Mouse (Mus musculus): Measurements from ENCODE around the gene Rnf17. TPM values are rescaled to one million over a fixed set of nuclear protein-coding genes. Genes with fewer than 3 reads are reported as not detected.

The Rnf17 gene
- 0.48 and 1.2 TPM in 2 replicates for total RNA-seq (2021)
- long read RNA-seq, experiment 1, partial matches to known transcripts = 0 of 2 reads
- long read RNA-seq, experiment 1, other reads (novel, unspliced or antisense) = 2 of 2 reads
- long read RNA-seq, experiment 2 = 0 reads

DNA sequence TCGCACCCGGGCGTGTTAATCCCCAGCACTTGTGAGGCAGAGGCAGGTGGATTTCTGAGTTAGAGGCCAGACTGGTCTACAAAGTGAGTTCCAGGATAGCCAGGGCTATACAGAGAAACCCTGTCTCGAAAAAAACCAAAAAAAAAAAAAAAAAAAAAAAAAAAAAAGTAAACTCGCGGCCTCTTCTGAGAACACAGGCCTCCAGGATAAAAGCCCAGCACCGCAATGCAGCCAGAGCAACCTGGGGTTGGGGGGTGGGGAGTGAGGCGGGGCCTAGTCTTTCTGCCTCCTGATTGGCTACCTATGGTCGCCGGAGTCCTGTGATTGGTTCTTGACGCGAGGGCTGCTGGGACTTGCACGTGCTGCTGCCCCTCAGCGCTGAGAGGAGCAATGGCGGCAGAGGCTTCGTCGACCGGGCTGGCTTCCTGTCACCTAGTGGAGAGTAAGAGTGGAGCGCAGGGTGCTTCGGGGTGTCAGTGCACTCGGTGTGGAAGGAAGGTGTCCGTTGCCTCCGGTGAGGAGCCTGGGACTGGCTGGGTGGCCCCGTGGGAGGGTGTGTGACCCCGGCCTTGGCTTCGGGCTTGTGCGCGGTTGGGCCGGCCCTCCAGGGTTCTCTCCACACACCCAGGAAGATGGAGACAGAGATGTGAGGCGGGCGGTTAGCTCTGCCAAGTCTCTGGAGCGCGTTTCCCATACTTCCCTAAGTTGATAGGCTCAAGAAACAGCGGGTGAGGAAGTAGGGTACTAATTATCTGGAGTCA is at the start of gene Rnf17:
Gene Rnf17 (plus strand): TSS at position 271 of the 761 bp plus-strand sequence.
- no peak for DNase-seq

DNA sequence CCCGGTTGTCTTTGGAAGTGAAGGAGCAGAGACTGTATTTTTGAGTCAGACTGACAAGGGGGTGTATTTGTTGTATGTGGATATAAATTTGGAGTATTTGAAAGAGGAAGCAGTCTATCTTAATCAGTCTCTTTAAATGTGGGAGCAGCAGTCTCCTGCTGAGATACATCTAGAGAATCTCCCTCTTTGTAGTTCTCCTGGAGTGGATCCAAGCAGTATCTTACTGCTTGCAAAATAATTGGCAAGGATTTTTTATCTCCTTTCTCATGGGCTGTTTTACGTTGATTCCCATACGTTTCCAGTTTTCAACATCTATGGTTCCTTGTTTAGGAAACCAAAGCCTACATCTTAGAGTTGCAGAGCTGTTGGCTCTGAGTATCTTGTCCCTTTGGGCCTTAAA is 47.6 kb upstream of the Rnf17 start:
- DNase-seq = no peak

DNA sequence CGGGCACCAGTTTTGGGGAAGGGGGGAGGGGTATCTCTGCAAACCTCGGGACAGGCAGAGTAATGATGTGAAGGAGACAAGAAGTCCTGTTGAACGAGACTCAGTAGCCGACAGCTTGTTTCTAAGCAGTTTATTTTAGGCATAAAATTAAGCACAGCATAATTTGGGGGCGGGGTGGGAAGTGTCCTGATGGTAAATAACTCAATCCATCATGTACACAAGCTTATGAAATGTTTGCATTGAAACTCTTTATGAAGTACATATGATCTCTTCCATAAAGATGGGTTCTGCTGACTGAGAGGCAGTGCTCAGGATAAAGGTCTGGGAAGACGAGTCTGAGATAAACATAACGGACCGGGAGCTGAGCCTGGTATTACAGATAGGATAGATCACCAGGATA is 47.0 kb upstream of the Rnf17 start:
- DNase-seq = no peak

GRCm38 (mm10) chr14:56356196-56356595 is 46.2 kb upstream of the Rnf17 start:
- no peak for DNase-seq

GRCm38 (mm10) chr14:56358422-56358821 is 44.0 kb upstream of the Rnf17 start:
- DNase-seq = no peak

DNA sequence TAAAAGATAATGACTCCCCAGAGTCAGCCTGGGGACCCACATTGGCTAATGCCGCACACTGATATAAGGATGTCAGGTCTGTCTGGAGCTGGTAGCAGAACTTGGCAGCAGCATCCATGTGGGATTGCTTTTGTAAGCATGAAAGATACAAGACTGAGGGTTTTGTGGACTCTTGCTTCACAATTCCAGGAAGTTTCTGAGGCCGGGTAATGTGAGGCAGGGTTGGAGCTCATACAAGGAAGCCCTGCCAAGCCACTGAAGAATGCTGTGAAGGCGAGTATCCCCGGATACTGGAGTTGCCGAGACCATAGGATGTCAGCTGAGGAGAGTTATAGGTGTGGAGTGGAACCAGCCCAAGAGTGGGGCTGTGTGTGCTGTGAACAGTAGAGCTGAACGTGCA is 43.2 kb upstream of the Rnf17 start:
- no peak for DNase-seq

GRCm38 (mm10) chr14:56364711-56365237 is 37.6 kb upstream of the Rnf17 start, which contains the start of gene Atp12a:
Gene Atp12a (plus strand): TSS chr14:56365068.
- DNase-seq = peak; percentile 19

- no peak for DNase-seq
These were observed 37.1 kb upstream of the Rnf17 start for GRCm38 (mm10) chr14:56365292-56365691.

- no peak for DNase-seq
These were observed 35.7 kb upstream of the Rnf17 start for GRCm38 (mm10) chr14:56366712-56367111.

GRCm38 (mm10) chr14:56368834-56369233 is 33.5 kb upstream of the Rnf17 start:
- DNase-seq = no peak

GRCm38 (mm10) chr14:56375731-56376130 is 26.6 kb upstream of the Rnf17 start:
- peak; percentile 87 for DNase-seq

DNA sequence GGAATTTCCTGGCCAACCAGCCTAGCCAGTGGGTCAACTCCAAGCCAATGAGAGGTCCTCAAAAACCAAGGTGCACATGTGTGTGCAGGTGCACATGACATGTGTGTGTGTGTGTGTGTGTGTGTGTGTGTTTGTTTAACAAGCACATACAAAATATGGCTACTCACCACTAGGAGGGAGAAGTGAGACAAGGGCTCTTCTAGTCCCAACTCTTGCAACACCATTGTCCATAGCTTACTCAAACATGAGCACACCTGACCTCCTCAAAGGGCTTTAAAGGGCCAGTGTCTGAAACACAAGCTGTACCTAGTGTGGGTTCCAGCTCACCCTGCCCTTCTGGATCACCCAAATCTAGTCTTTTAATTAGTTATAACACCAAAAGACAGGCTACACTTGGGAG is 24.6 kb upstream of the Rnf17 start:
- DNase-seq = no peak

DNA sequence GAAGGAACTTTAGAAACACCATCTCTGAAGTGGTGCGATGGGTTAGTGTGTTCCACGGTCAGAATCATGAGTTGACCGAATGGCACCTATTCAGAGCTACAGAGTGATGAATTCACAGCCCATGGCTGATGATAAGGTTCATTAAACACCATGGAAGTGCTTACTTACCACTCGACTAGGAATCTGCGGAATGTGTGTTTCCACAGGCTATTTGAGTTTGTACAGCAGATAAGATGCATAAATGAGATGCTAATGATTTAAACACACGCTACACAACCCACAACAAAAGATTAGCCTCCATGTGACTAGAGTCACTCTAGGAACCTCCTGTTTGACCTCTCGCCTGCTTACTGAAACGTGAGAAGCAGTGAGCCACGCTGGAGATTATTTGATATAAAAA is 23.0 kb upstream of the Rnf17 start:
- DNase-seq = no peak

- DNase-seq = no peak
These were observed 20.0 kb upstream of the Rnf17 start for GRCm38 (mm10) chr14:56382366-56382765.

DNA sequence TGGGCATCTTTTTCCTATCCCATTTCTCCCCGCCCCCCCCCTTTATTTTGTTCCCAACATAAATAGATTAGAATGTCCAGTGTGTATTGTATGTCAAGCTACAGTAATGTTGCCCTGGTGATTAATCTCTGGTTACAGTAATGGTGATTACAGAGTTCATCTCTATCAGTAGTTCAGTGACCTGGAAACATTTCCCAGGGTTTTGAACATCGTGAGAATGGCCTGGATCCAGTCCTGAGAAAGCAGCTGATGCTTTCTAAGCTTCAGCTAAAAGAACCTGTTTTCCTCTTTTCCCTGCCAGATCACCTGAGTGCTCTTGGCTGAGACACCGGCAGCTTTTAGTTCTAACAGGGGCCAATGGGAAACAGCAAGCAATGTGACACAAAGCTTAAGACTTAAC is 12.1 kb upstream of the Rnf17 start:
- DNase-seq = no peak

- DNase-seq = no peak
These were observed 8.6 kb upstream of the Rnf17 start for GRCm38 (mm10) chr14:56393704-56394312.

DNA sequence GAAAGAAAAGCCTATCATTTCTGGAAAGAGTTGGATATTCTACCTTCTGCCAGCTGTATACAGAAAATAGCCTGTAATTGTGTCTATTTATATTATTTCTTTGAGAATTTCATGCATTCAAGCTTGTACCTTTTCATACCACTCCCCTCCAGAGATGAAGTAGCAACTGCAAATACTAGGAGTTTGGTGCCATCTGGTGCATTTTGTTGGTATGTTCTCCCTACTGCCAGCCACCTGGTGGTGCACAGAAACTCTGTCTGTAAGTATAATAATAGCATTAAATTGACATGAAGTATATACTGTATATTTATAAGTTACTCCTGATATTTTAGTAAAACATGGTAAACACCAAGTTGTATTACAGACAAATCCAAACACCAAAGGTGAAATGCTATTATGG is 4.4 kb upstream of the Rnf17 start:
- peak; percentile 54 for DNase-seq

- no peak for DNase-seq
These were observed 643 bp downstream of the Rnf17 start for GRCm38 (mm10) chr14:56403072-56403375.

DNA sequence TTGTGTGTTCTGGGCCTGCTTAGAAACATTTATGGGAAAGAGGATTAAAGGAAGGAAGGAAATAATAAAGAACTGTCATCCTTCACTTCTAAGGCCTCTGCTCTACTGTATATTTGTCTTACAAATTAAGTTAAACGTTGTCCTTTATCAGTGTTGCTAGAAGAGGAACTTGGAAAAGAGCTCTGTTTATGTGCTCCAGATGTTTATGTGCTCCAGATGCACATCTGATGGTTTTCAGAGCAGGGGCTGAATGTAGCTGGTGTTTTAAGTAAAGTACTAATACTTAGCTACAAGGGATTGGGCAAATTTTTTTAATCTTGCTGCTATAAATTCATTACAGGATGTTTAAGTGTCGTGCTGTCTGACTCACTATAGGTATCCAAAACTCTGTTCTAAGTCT is 59.7 kb downstream of the Rnf17 start:
- no peak for DNase-seq

DNA sequence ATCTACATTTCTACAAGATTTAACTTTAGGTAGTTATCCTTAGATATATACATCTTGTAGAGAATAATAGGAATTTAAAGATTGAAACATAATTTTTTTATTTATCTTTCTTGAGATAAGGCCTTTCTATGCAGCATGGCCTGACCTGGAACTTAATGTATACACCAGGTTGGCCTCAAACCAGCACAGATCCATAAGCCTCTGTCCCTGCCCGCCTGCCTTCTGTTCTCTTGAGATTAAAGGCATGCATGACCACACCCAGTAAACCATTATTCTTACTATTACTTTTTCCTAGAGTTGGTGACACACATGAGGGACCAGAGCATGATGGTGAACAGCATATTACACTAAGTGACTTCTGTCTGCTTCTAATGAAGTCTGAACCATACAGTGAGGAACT is 60.3 kb downstream of the Rnf17 start:
- no peak for DNase-seq

DNA sequence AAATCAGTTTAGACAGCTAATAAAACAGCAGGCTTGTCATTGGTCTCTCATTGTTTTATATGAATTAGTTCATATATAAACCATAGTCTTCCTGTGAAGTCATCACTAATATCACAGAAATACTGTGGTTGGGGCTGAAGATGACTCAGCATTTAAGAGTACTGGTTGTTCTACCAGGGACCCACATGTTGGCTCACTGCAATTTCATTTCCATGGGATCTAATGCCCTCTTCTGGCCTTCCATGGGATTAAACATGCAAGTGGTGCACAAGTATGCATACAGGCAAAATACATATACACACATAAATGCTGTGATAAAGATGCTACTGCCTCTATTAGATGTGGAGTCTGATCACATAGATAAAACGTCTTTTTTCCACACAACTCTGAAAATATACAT is 65.8 kb downstream of the Rnf17 start:
- DNase-seq = peak; percentile 7

GRCm38 (mm10) chr14:56489806-56490205 is 87.4 kb downstream of the Rnf17 start:
- DNase-seq = no peak

DNA sequence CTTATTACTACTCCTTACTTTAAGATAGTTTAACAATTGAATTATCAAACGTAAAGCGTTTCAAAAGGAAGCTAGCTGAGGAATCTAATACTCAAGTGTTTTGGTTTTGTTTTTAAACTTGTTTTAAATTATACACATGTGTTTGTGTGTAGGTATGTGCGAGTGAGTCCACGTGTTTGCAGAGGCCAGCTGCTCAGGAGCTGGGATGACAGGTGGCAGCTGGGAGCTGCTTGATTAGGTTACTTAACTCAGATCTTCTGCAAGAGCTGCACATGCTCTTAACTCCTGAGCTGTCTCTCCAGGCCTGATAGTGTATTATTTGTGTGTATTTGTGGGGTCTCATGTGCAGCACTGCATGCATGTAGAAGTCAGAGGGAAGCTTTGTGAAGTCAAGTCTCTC is 100.0 kb downstream of the Rnf17 start:
- DNase-seq = no peak

- DNase-seq = no peak
These were observed 104.4 kb downstream of the Rnf17 start for GRCm38 (mm10) chr14:56506743-56507142.

Measured in adrenal gland, postnatal 14 days (tissue).